Mouse (Mus musculus): Measurements from ENCODE around the gene Bcl7b.
A peak's percentile ranks its signal among the peaks of the same experiment; 100 is the strongest.

Gene Bcl7b

GRCm38 (mm10) chr5:135169479-135169878 is 1.4 kb downstream of the Bcl7b start:
- DNase-seq (ENCODE audit: low spot score in 2 of 2) = no peak

- DNase-seq (ENCODE audit: low spot score in 2 of 2) = no peak
These were observed 3.7 kb downstream of the Bcl7b start for GRCm38 (mm10) chr5:135171688-135172220.

- no peak for DNase-seq (ENCODE audit: low spot score in 2 of 2)
These were observed 4.9 kb downstream of the Bcl7b start for GRCm38 (mm10) chr5:135172986-135173385.

- no peak for DNase-seq (ENCODE audit: low spot score in 2 of 2)
These were observed 7.0 kb downstream of the Bcl7b start for GRCm38 (mm10) chr5:135175086-135175485.

- no peak for DNase-seq (ENCODE audit: low spot score in 2 of 2)
These were observed 10.4 kb downstream of the Bcl7b start for GRCm38 (mm10) chr5:135178523-135178922.

- no peak for DNase-seq (ENCODE audit: low spot score in 2 of 2)
These were observed 10.9 kb downstream of the Bcl7b start for GRCm38 (mm10) chr5:135178996-135179395.

GRCm38 (mm10) chr5:135179616-135180015 is 11.5 kb downstream of the Bcl7b start:
- no peak for DNase-seq (ENCODE audit: low spot score in 2 of 2)

GRCm38 (mm10) chr5:135180796-135181195 is 12.7 kb downstream of the Bcl7b start:
- DNase-seq (ENCODE audit: low spot score in 2 of 2) = no peak

- no peak for DNase-seq (ENCODE audit: low spot score in 2 of 2)
These were observed 13.7 kb downstream of the Bcl7b start for GRCm38 (mm10) chr5:135181776-135182175.

GRCm38 (mm10) chr5:135183131-135183861 is 15.2 kb downstream of the Bcl7b start:
- no peak for DNase-seq (ENCODE audit: low spot score in 2 of 2)

- DNase-seq (ENCODE audit: low spot score in 2 of 2) = no peak
These were observed 16.9 kb downstream of the Bcl7b start for GRCm38 (mm10) chr5:135185016-135185415.

GRCm38 (mm10) chr5:135185596-135185995 is 17.5 kb downstream of the Bcl7b start:
- DNase-seq (ENCODE audit: low spot score in 2 of 2) = no peak

- DNase-seq (ENCODE audit: low spot score in 2 of 2) = no peak
These were observed 18.1 kb downstream of the Bcl7b start for GRCm38 (mm10) chr5:135186231-135186620.

- DNase-seq (ENCODE audit: low spot score in 2 of 2) = peak; percentile 99
These were observed 18.7 kb downstream of the Bcl7b start, which contains the start of gene Baz1b for GRCm38 (mm10) chr5:135186621-135187348. Gene Baz1b, plus strand, starts transcription at chr5:135187264.

- peak in 1 of 2 experiments; percentile 8 for DNase-seq (ENCODE audit: low spot score in 2 of 2)
These were observed 19.5 kb downstream of the Bcl7b start for GRCm38 (mm10) chr5:135187349-135188213.

GRCm38 (mm10) chr5:135188214-135188554 is 20.1 kb downstream of the Bcl7b start:
- no peak for DNase-seq (ENCODE audit: low spot score in 2 of 2)

GRCm38 (mm10) chr5:135189281-135190022 is 21.4 kb downstream of the Bcl7b start:
- DNase-seq (ENCODE audit: low spot score in 2 of 2) = no peak

GRCm38 (mm10) chr5:135191620-135192019 is 23.5 kb downstream of the Bcl7b start:
- DNase-seq (ENCODE audit: low spot score in 2 of 2) = peak; percentile 65 to 68

- no peak for DNase-seq (ENCODE audit: low spot score in 2 of 2)
These were observed 24.3 kb downstream of the Bcl7b start for GRCm38 (mm10) chr5:135192431-135192830.

GRCm38 (mm10) chr5:135196367-135196766 is 28.3 kb downstream of the Bcl7b start:
- peak in 1 of 2 experiments; percentile 21 for DNase-seq (ENCODE audit: low spot score in 2 of 2)

GRCm38 (mm10) chr5:135202763-135203162 is 34.7 kb downstream of the Bcl7b start:
- no peak for DNase-seq (ENCODE audit: low spot score in 2 of 2)
